Mouse (Mus musculus) neural tube, embryonic 11.5 days (tissue): ENCODE data around the gene Amigo3. TPM values are rescaled to one million over a fixed set of nuclear protein-coding genes. Genes with fewer than 3 reads are reported as not detected.
A peak's percentile ranks its signal among the peaks of the same experiment; 100 is the strongest.

ENCODE experiments used
- ATAC-seq: fragments of 200-750 bp; cut with Nextera tagmentation; 2 replicates; pipeline ENCODE4 v1.8.0; 2017; ENCODE audit warnings: moderate number of reproducible peaks, mild to moderate bottlenecking, moderate TSS enrichment, moderate library complexity; ENCODE audit not compliant: insufficient read depth, low FRiP score, low TSS enrichment
- DNase-seq: peaks from one replicate; pipeline ENCODE4 v3.0.0-alpha.2; 2015; ENCODE audit warnings: low spot score
- H3K27ac ChIP-seq: fragments of 300-500 bp; sonication (generic); 2 replicates; pipeline ENCODE4 v1.5.1; 2014; ENCODE audit warnings: low read depth, mild to moderate bottlenecking, low read length
- H3K27me3 ChIP-seq: fragments of 300-500 bp; sonication (generic); 2 replicates; pipeline ENCODE4 v1.6.1; 2014; ENCODE audit warnings: mild to moderate bottlenecking, low read length, mixed read lengths; ENCODE audit not compliant: control insufficient read depth, insufficient read depth
- H3K36me3 ChIP-seq: fragments of 300-500 bp; sonication (generic); 2 replicates; pipeline ENCODE4 v1.6.1; 2014; ENCODE audit warnings: mild to moderate bottlenecking, low read length, moderate library complexity, mixed read lengths; ENCODE audit not compliant: control insufficient read depth, insufficient read depth
- H3K4me1 ChIP-seq: fragments of 300-500 bp; sonication (generic); 2 replicates; pipeline ENCODE4 v1.6.1; 2014; ENCODE audit warnings: low read length, mixed read lengths; ENCODE audit not compliant: control insufficient read depth, insufficient read depth
- H3K4me2 ChIP-seq: fragments of 300-500 bp; sonication (generic); 2 replicates; pipeline ENCODE4 v1.6.1; 2014; ENCODE audit warnings: low read depth, mild to moderate bottlenecking, moderate library complexity
- H3K4me3 ChIP-seq: fragments of 300-500 bp; sonication (generic); 2 replicates; pipeline ENCODE4 v1.5.1; 2014; ENCODE audit warnings: low read depth, low read length
- H3K9ac ChIP-seq: fragments of 300-500 bp; sonication (generic); 2 replicates; pipeline ENCODE4 v1.6.1; 2014; ENCODE audit warnings: mild to moderate bottlenecking, low read length
- H3K9me3 ChIP-seq: fragments of 300-500 bp; sonication (generic); 2 replicates; pipeline ENCODE4 v1.6.1; 2016; ENCODE audit warnings: low read length; ENCODE audit not compliant: control insufficient read depth
- WGBS: fragments of 180-500 bp; shearing (Covaris S2); extraction: QIAGEN DNeasy Blood & Tissue Kit; methylation state at CpG from one replicate; pipeline ENCODE4 v1.1.7; 2014; 5-methylcytosine and 5-hydroxymethylcytosine counted together
- polyA plus RNA-seq: library from polyadenylated mRNA; unstranded; fragments of >200 nt; fragmentation: Nextera tagmentation; extraction: Ambion mirVana; gene quantifications from 2 replicates; pipeline ENCODE4 v1.2.1, GENCODE M21; 2014

The Amigo3 gene
- polyA plus RNA-seq, 1 experiment from 2014 or later, result 2.7 TPM

- Histone ChIP-seq H3K4me3 (no peak overlapping the region), H3K36me3 (peaks cover 21% of the 10 kb centered on the region), H3K4me2 (no peak overlapping the region), H3K27ac (no peak overlapping the region), H3K9ac (no peak overlapping the region), H3K9me3 (no peaks in the 10 kb centered on the region), H3K4me1 (peaks cover 10% of the 10 kb centered on the region), H3K27me3 (no peaks in the 10 kb centered on the region)
- DNase-seq (no peak), ATAC-seq (no peak)
- 96% methylated on average over 7 of the region's 7 CpGs for WGBS
These were observed 37.7 kb downstream of the Amigo3 start for GRCm38 (mm10) chr9:108090611-108091120.

- Histone ChIP-seq H3K9ac (peak overlapping the region; percentile 74), H3K27ac (no peak overlapping the region), H3K4me2 (peak overlapping the region; percentile 92), H3K4me1 (peaks cover 10% of the 10 kb centered on the region), H3K4me3 (peak overlapping the region; percentile 76), H3K36me3 (peaks cover 9% of the 10 kb centered on the region), H3K9me3 (no peaks in the 10 kb centered on the region), H3K27me3 (no peaks in the 10 kb centered on the region)
- DNase-seq (no peak), ATAC-seq (0 out of 2 replicates have a peak, but pooled peaks have one; percentile 4)
- WGBS, result 79% methylated on average over 10 of the region's 10 CpGs
These were observed 40.6 kb downstream of the Amigo3 start for GRCm38 (mm10) chr9:108093586-108093985.

- Histone ChIP-seq H3K36me3 (peaks cover 9% of the 10 kb centered on the region), H3K9me3 (no peaks in the 10 kb centered on the region), H3K4me3 (peak within 1 kb of the TSS; percentile 76), H3K4me2 (peak within 1 kb of the TSS; percentile 92), H3K27ac (no peak within 1 kb of the TSS), H3K27me3 (no peaks in the 10 kb centered on the region), H3K9ac (peak within 1 kb of the TSS; percentile 74), H3K4me1 (peaks cover 10% of the 10 kb centered on the region)
- ATAC-seq (peak; percentile 92), DNase-seq (peak; percentile 96)
- under 1% methylated on average over 51 of the region's 52 CpGs for WGBS
These were observed 41.4 kb downstream of the Amigo3 start, which contains the start of gene Apeh for GRCm38 (mm10) chr9:108094184-108094941. Apeh (minus strand) TSS chr9:108094606.

GRCm38 (mm10) chr9:108094998-108095411, 42.0 kb downstream of the Amigo3 start:
- 0% methylated on average over 16 of the region's 16 CpGs for WGBS
- DNase-seq (peak; percentile 32), ATAC-seq (peak; percentile 14; the same call in 1 of the 2 replicates)
- Histone ChIP-seq H3K9me3 (no peaks in the 10 kb centered on the region), H3K4me1 (peaks cover 10% of the 10 kb centered on the region), H3K36me3 (peaks cover 8% of the 10 kb centered on the region), H3K27ac (no peak overlapping the region), H3K9ac (peak overlapping the region; percentile 74), H3K27me3 (no peaks in the 10 kb centered on the region), H3K4me3 (peak overlapping the region; percentile 76), H3K4me2 (peak overlapping the region; percentile 92)

GRCm38 (mm10) chr9:108095518-108095917, 42.6 kb downstream of the Amigo3 start:
- H3K27me3 ChIP-seq, result no peaks in the 10 kb centered on the region
- H3K36me3 ChIP-seq, result peaks cover 8% of the 10 kb centered on the region
- DNase-seq (peak; percentile 77), ATAC-seq (no peak)
- no peak overlapping the region for H3K9ac ChIP-seq
- H3K4me3 ChIP-seq, result peak overlapping the region; percentile 76
- H3K27ac ChIP-seq, result no peak overlapping the region
- 15% methylated on average over 3 of the region's 3 CpGs for WGBS
- H3K4me2 ChIP-seq, result peak overlapping the region; percentile 92
- H3K9me3 ChIP-seq, result no peaks in the 10 kb centered on the region
- H3K4me1 ChIP-seq, result peaks cover 10% of the 10 kb centered on the region

- WGBS, result 65% methylated on average over 10 of the region's 10 CpGs
- Histone ChIP-seq H3K9me3 (no peaks in the 10 kb centered on the region), H3K9ac (no peak overlapping the region), H3K36me3 (peaks cover 8% of the 10 kb centered on the region), H3K27ac (no peak overlapping the region), H3K4me2 (no peak overlapping the region), H3K4me1 (peaks cover 10% of the 10 kb centered on the region), H3K4me3 (no peak overlapping the region), H3K27me3 (no peaks in the 10 kb centered on the region)
- DNase-seq (no peak), ATAC-seq (no peak)
These were observed 43.2 kb downstream of the Amigo3 start for GRCm38 (mm10) chr9:108095949-108096712.

- ATAC-seq, result no peak
- no peak overlapping the region for H3K9ac ChIP-seq
These were observed 46.7 kb downstream of the Amigo3 start for GRCm38 (mm10) chr9:108099619-108100018.

GRCm38 (mm10) chr9:108104766-108105548, 52.0 kb downstream of the Amigo3 start:
- no peak for ATAC-seq
- Histone ChIP-seq H3K36me3 (no peaks in the 10 kb centered on the region), H3K4me1 (0 out of 2 replicates have a peak, but pooled peaks cover 5% of the 10 kb centered on the region), H3K27me3 (no peaks in the 10 kb centered on the region), H3K9me3 (no peaks in the 10 kb centered on the region), H3K4me2 (peak overlapping the region; percentile 12; the same call in 1 of the 2 replicates), H3K27ac (0 out of 2 replicates have a peak overlapping the region, but pooled peaks have one; percentile 8), H3K4me3 (no peak overlapping the region), H3K9ac (peak overlapping the region; percentile 11; the same call in 1 of the 2 replicates)
- DNase-seq, result peak; percentile 33
- WGBS, result 40% methylated on average over 31 of the region's 31 CpGs

More at GRCm38 (mm10) chr9:108099619-108100018, 46.7 kb downstream of the Amigo3 start:
- peaks cover 4% of the 10 kb centered on the region; the same call in 1 of the 2 replicates for H3K4me1 ChIP-seq
- no peaks in the 10 kb centered on the region for H3K27me3 ChIP-seq
- no peak overlapping the region for H3K4me3 ChIP-seq
- no peaks in the 10 kb centered on the region for H3K9me3 ChIP-seq
- no peak overlapping the region for H3K4me2 ChIP-seq
- 0 out of 2 replicates have a peak, but pooled peaks cover 2% of the 10 kb centered on the region for H3K36me3 ChIP-seq
- WGBS, result 82% methylated on average over 8 of the region's 8 CpGs
- DNase-seq, result no peak
- H3K27ac ChIP-seq, result no peak overlapping the region
